Mouse (Mus musculus): Measurements from ENCODE around the gene Ccdc17.
A peak's percentile ranks its signal among the peaks of the same experiment; 100 is the strongest.

- TF ChIP-seq POLR2A (IDR thresholded peaks at IDR 0.05; ENCODE audit: borderline replicate concordance, control insufficient read depth, low read depth, low read length) (peak; percentile 54), CTCF (IDR thresholded peaks at IDR 0.05; ENCODE audit: control insufficient read depth, insufficient read depth, low read length) (0 out of 2 replicates have a peak, but pooled peaks have one; percentile 10)
Observed at GRCm38 (mm10) chr4:116557306-116558121, 38.9 kb upstream of the Ccdc17 start, which contains the start of gene Gpbp1l1.

Data from bone marrow, adult 2 months (tissue).